Mouse (Mus musculus): ENCODE measurements around the gene Hist2h3c2. TPM values are rescaled to one million over a fixed set of nuclear protein-coding genes. Genes with fewer than 3 reads are reported as not detected.
"Not testable (repeated sequence)": the region's sequence is repeated elsewhere in the genome, so short reads cannot be mapped to it uniquely, and the experiment has no call there.

The Hist2h3c2 gene
- polyA plus RNA-seq, 1 experiment from 2014 or later, result 8.0 TPM

- ATAC-seq (replicated peaks; ENCODE audit: low FRiP score) (peak; percentile 92), DNase-seq (ENCODE audit: low spot score) (peak; percentile 88)
- peak within 1 kb of the TSS; percentile 82 for H3K4me2 ChIP-seq
- peaks cover 10% of the 10 kb centered on the region for H3K4me1 ChIP-seq (replicated peaks; ENCODE audit: control insufficient read depth, insufficient read depth, low read length)
- H3K27ac ChIP-seq (ENCODE audit: low read depth, low read length), result peak within 1 kb of the TSS; percentile 100
- WGBS, result under 1% methylated on average over 45 of the region's 45 CpGs
- no peaks in the 10 kb centered on the region for H3K9me3 ChIP-seq (ENCODE audit: control insufficient read depth, low read length)
- H3K36me3 ChIP-seq (ENCODE audit: control insufficient read depth, insufficient read depth, low read length), result no peaks in the 10 kb centered on the region
- H3K27me3 ChIP-seq (replicated peaks; ENCODE audit: control insufficient read depth, insufficient read depth, low read length), result no peaks in the 10 kb centered on the region
- H3K4me3 ChIP-seq (ENCODE audit: low read depth, low read length), result peak within 1 kb of the TSS; percentile 53
- peak within 1 kb of the TSS; percentile 88 for H3K9ac ChIP-seq (ENCODE audit: low read depth, low read length)
Measured at GRCm38 (mm10) chr3:96269511-96270474, 30.9 kb upstream of the Hist2h3c2 start, which contains the start of gene Hist2h2bb. Gene Hist2h2bb, plus strand, starts transcription at chr3:96269752.

GRCm38 (mm10) chr3:96268776-96269378 is 29.9 kb upstream of the Hist2h3c2 start:
- H3K4me2 ChIP-seq, result peak overlapping the region; percentile 82
- H3K36me3 ChIP-seq (ENCODE audit: control insufficient read depth, insufficient read depth, low read length); DNase-seq (ENCODE audit: low spot score); H3K27me3 ChIP-seq (replicated peaks; ENCODE audit: control insufficient read depth, insufficient read depth, low read length); H3K9me3 ChIP-seq (ENCODE audit: control insufficient read depth, low read length): not testable (repeated sequence)
- under 1% methylated on average over 12 of the region's 44 CpGs for WGBS
- peak; percentile 46 for ATAC-seq (replicated peaks; ENCODE audit: low FRiP score)
- H3K4me1 ChIP-seq (replicated peaks; ENCODE audit: control insufficient read depth, insufficient read depth, low read length), result peaks cover 16% of the 10 kb centered on the region
- peak overlapping the region; percentile 53 for H3K4me3 ChIP-seq (ENCODE audit: low read depth, low read length)
- peak overlapping the region; percentile 100 for H3K27ac ChIP-seq (ENCODE audit: low read depth, low read length)
- H3K9ac ChIP-seq (ENCODE audit: low read depth, low read length), result peak overlapping the region; percentile 88

GRCm38 (mm10) chr3:96268051-96268775 is 29.3 kb upstream of the Hist2h3c2 start, which contains the start of gene Hist2h3b:
Gene Hist2h3b, plus strand, starts transcription at chr3:96268654.
- Histone ChIP-seq H3K9ac (ENCODE audit: low read depth, low read length) (peak within 1 kb of the TSS; percentile 88), H3K4me2 (peak within 1 kb of the TSS; percentile 82), H3K4me3 (ENCODE audit: low read depth, low read length) (peak within 1 kb of the TSS; percentile 53), H3K4me1 (replicated peaks; ENCODE audit: control insufficient read depth, insufficient read depth, low read length) (peaks cover 16% of the 10 kb centered on the region), H3K36me3 (ENCODE audit: control insufficient read depth, insufficient read depth, low read length) (no peaks in the 10 kb centered on the region), H3K27me3 (replicated peaks; ENCODE audit: control insufficient read depth, insufficient read depth, low read length) (no peaks in the 10 kb centered on the region), H3K27ac (ENCODE audit: low read depth, low read length) (peak within 1 kb of the TSS; percentile 100), H3K9me3 (ENCODE audit: control insufficient read depth, low read length) (no peaks in the 10 kb centered on the region)
- ATAC-seq (replicated peaks; ENCODE audit: low FRiP score) (peak; percentile 60), DNase-seq (ENCODE audit: low spot score) (peak; percentile 76)
- 21% methylated on average over 30 of the region's 30 CpGs for WGBS

GRCm38 (mm10) chr3:96267541-96267940 is 28.6 kb upstream of the Hist2h3c2 start:
- Histone ChIP-seq H3K36me3 (ENCODE audit: control insufficient read depth, insufficient read depth, low read length) (no peaks in the 10 kb centered on the region), H3K9ac (ENCODE audit: low read depth, low read length) (peak overlapping the region; percentile 66), H3K27ac (ENCODE audit: low read depth, low read length) (peak overlapping the region; percentile 93), H3K4me3 (ENCODE audit: low read depth, low read length) (no peak overlapping the region), H3K4me1 (replicated peaks; ENCODE audit: control insufficient read depth, insufficient read depth, low read length) (peaks cover 16% of the 10 kb centered on the region), H3K27me3 (replicated peaks; ENCODE audit: control insufficient read depth, insufficient read depth, low read length) (no peaks in the 10 kb centered on the region), H3K9me3 (ENCODE audit: control insufficient read depth, low read length) (no peaks in the 10 kb centered on the region), H3K4me2 (no peak overlapping the region)
- DNase-seq (ENCODE audit: low spot score), result no peak
- 82% methylated on average over 4 of the region's 4 CpGs for WGBS
- no peak for ATAC-seq (replicated peaks; ENCODE audit: low FRiP score)

- no peak overlapping the region for H3K4me3 ChIP-seq (ENCODE audit: low read depth, low read length)
- H3K27me3 ChIP-seq (replicated peaks; ENCODE audit: control insufficient read depth, insufficient read depth, low read length), result no peaks in the 10 kb centered on the region
- H3K27ac ChIP-seq (ENCODE audit: low read depth, low read length), result peak overlapping the region; percentile 74
- 63% methylated on average over 8 of the region's 8 CpGs for WGBS
- no peak overlapping the region for H3K4me2 ChIP-seq
- peaks cover 21% of the 10 kb centered on the region for H3K4me1 ChIP-seq (replicated peaks; ENCODE audit: control insufficient read depth, insufficient read depth, low read length)
- no peaks in the 10 kb centered on the region for H3K9me3 ChIP-seq (ENCODE audit: control insufficient read depth, low read length)
- H3K9ac ChIP-seq (ENCODE audit: low read depth, low read length), result peak overlapping the region; percentile 55; the same call in 1 of the 2 replicates
- H3K36me3 ChIP-seq (ENCODE audit: control insufficient read depth, insufficient read depth, low read length), result no peaks in the 10 kb centered on the region
- ATAC-seq (replicated peaks; ENCODE audit: low FRiP score) (no peak), DNase-seq (ENCODE audit: low spot score) (no peak)
Measured at GRCm38 (mm10) chr3:96266132-96266710, 27.3 kb upstream of the Hist2h3c2 start.

GRCm38 (mm10) chr3:96264404-96264949 is 25.6 kb upstream of the Hist2h3c2 start:
- DNase-seq (ENCODE audit: low spot score) (no peak), ATAC-seq (replicated peaks; ENCODE audit: low FRiP score) (no peak)
- H3K4me1 ChIP-seq (replicated peaks; ENCODE audit: control insufficient read depth, insufficient read depth, low read length), result peaks cover 17% of the 10 kb centered on the region
- H3K4me3 ChIP-seq (ENCODE audit: low read depth, low read length), result peak overlapping the region; percentile 56
- no peaks in the 10 kb centered on the region for H3K9me3 ChIP-seq (ENCODE audit: control insufficient read depth, low read length)
- H3K27me3 ChIP-seq (replicated peaks; ENCODE audit: control insufficient read depth, insufficient read depth, low read length), result no peaks in the 10 kb centered on the region
- H3K36me3 ChIP-seq (ENCODE audit: control insufficient read depth, insufficient read depth, low read length), result no peaks in the 10 kb centered on the region
- peak overlapping the region; percentile 93 for H3K9ac ChIP-seq (ENCODE audit: low read depth, low read length)
- 74% methylated on average over 7 of the region's 7 CpGs for WGBS
- H3K27ac ChIP-seq (ENCODE audit: low read depth, low read length), result peak overlapping the region; percentile 100
- H3K4me2 ChIP-seq, result peak overlapping the region; percentile 84

- 10% methylated on average over 27 of the region's 27 CpGs for WGBS
- peak overlapping the region; percentile 84 for H3K4me2 ChIP-seq
- no peaks in the 10 kb centered on the region for H3K36me3 ChIP-seq (ENCODE audit: control insufficient read depth, insufficient read depth, low read length)
- ATAC-seq (replicated peaks; ENCODE audit: low FRiP score) (0 out of 2 replicates have a peak, but pooled peaks have one; percentile 24), DNase-seq (ENCODE audit: low spot score) (peak; percentile 76)
- peak overlapping the region; percentile 56 for H3K4me3 ChIP-seq (ENCODE audit: low read depth, low read length)
- H3K9ac ChIP-seq (ENCODE audit: low read depth, low read length), result peak overlapping the region; percentile 93
- H3K27me3 ChIP-seq (replicated peaks; ENCODE audit: control insufficient read depth, insufficient read depth, low read length), result no peaks in the 10 kb centered on the region
- peak overlapping the region; percentile 100 for H3K27ac ChIP-seq (ENCODE audit: low read depth, low read length)
- peaks cover 17% of the 10 kb centered on the region for H3K4me1 ChIP-seq (replicated peaks; ENCODE audit: control insufficient read depth, insufficient read depth, low read length)
- no peaks in the 10 kb centered on the region for H3K9me3 ChIP-seq (ENCODE audit: control insufficient read depth, low read length)
Measured at GRCm38 (mm10) chr3:96263558-96264403, 24.9 kb upstream of the Hist2h3c2 start.
